Mouse (Mus musculus) spleen, adult 18-20 months (tissue): Measurements from ENCODE around the gene Pmpca.

Experiments used
- DNase-seq, 2 experiments: peaks; one replicate each; pipeline ENCODE4 v3.0.0; 2022; ENCODE audit warnings: mixed read lengths in 2 of 2

Pmpca gene

GRCm38 (mm10) chr2:26389154-26389690 lies at the start of gene Pmpca, which contains the start of gene Entr1:
Gene Pmpca (plus strand): TSS chr2:26389339.
Gene Entr1 (minus strand): TSS chr2:26389316.
- peak; percentile 71 to 82 for DNase-seq

DNA sequence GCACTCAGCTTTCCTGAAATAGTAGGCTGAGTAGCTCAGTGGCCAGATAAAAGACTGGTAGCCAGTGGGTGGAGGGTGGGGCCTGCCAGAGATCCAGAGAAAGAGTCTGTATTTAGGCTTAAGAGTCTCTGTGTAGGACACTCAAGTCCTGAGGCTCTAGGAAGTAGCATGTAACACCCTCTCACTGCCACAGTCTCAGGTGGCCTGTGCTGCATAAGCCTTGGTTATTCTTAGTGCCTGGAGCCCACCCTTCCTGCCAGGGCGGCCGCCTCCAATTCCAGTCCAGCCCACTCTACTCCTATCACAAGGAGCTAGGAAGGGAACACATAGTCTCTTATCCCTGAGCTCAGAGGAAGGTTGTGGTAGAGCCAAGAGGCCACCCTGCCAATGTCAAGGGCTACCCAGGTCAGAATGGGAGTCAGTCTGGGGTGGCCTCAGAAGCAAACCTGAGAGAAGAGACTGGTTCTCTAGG lies 47.6 kb upstream of the Pmpca start:
- DNase-seq: no peak

DNA sequence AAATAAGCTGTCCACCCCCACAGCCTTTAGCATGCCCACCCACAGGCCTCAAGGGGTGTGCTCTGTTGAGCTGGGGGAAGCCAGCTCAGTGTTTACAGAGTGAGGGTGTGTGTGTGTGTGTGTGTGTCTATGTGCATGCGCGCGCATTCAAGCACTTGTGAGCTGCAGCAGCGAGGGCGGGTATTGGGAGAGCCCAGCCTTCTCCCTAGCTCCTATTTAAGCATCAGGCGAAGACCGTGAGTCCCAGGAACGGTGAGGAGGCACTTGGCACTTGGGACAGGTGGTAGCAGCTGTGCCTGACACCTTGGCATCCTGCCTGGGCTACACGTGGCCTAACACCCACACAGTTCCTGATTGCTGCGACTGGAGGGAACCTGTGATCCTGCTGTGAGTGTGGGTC lies 47.1 kb upstream of the Pmpca start:
- DNase-seq: no peak

DNA sequence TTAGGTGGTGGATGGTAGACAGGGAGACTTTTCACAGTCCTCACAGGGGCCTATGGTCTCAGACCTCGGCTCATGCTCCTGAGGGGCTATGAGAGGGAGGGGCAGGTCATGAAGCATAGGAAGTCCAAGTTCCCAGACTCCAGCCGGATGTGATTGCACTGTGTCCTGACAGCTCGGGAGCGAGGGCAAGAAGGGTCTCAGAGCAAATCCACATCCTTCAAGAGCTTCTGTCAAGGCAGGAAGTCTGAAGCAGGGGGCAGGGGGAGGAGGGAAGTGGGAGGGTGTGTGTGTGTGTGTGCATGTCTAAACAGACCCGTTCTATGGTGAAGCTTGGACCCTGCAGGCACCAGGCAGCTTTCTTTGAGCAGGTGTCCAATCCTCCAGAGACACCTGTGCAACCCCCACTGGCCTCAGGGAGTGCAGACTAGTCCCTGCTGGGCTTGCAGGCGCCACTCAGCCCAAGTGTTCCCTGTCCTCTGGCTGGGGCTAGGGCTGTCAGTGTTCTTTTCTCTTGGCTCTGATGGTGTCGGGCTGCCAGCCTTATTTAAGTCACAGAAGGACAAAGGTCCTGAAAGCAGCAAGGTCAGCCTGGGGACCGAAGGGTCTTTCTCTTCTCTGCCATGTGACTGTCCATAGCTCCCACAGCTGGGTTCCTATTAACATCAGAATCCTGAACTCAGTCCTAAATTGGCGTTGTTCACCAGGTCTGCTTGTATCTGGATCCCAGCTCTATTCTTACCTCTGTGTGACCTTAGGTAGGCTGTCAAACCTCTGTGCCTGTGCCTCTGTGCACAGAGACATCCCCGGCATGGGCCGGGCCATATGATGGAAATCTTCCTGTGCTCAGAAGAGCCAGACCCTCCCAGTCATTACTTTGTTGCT lies 46.3 kb upstream of the Pmpca start:
- DNase-seq: no peak

- no peak for DNase-seq
Measured at GRCm38 (mm10) chr2:26348241-26348640, 40.9 kb upstream of the Pmpca start.

DNA sequence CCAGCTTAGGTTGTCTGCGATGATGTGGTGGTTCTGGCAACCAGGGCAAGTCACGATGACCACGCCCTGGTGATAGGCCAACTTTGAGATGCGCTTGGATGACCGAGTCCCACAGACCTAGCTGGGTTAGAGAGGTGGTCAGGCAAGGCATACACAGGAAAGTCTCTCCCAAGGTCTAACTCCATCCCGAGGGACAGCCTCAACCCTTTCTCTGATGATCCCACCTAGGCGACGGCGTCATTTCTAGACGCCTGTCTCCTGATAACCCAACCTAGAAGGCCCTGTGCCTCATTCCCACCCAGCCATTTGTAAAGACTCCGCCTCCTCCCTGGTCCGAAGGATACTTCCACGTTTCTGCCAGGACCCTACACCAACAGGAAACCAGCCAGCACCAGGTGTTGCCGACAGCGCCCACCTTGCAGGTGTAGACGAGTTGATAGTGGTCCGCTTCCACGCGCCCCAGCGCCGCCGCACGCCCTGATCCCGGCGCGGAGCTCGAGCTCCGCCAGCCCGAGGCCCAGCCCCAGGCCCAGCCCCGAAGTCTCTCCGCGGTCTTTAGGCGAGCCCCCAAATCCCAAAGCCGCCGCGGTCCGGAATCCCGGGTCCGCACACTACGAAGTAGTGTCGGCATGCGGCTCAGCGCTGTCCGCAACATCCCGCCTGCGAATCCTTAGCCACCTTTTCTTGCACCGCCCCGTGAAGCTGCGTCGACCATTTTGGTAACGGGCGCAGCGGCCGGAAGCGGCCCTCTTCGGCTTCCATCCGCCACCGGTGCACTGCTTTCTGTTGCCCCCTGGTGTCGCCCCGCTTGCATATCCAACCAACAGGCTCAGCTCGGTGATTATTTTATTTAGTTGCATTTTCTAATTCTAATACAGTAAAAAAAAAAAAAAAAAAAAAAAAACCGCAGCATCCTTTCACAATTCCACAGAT lies 37.5 kb upstream of the Pmpca start, which contains the start of gene Dnlz:
Gene Dnlz, minus strand, starts transcription at position 753 of the 933 bp plus-strand sequence.
- peak; percentile 85 to 93 for DNase-seq

GRCm38 (mm10) chr2:26352291-26352910 lies 36.7 kb upstream of the Pmpca start:
- DNase-seq: peak; percentile 19 to 46

- no peak for DNase-seq
Measured at GRCm38 (mm10) chr2:26353066-26353980, 35.8 kb upstream of the Pmpca start.

DNA sequence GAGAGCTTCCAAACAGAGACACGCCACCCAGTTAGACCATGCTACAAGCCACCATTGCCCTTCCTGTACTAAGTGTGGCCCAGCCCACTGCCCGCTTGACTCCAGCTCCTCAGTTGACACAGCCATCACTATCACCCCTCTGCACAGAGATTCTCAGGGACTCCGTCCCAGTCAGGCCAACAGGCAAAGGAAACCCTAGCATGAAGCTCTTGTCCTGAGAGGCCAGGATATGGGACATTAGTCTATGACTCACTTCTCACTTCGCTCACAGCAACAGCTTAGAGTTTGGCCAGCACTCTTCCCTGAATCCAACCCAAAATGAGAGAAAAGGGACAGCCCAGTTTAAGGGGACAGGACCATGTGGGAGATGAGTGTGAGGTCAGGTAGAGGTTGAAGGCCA lies 34.7 kb upstream of the Pmpca start:
- no peak for DNase-seq

DNA sequence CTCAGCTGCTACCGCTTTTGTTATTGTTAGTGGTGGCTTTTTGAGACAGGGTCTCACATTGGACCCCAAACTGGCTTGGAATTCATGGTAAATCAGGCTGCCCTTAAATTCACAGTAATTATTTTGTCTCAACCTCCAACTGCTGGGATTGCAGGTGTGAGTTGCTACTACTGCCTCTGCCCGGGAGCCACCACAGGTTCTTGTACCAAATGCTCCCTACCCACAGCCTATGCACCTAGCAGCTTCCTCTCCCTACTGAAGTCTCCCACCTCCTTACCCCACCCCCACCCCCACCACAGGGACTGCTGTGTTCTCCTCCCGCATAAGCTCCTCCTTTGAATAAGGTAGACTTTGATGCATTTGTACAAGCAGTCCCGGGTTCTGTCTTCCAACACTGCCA lies 32.9 kb upstream of the Pmpca start:
- no peak for DNase-seq

DNA sequence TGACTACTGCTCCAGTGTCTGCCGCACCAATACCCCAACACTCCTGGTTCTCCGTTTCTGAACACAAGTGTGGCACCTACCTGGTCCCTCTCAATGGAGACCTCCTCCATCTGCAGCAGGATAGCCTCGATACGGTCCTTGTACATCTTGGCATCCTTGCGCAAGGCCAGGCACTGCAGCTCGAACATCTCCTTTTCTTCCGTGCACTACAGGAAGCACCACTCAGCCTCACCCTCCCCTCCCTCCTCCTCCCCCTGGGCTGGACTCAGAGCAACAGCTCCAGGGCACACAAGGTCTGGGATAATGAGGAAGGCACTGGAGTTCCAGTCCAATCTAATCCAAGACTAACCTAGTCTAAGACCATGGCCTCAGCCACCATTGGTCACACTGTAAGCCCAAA lies 32.5 kb upstream of the Pmpca start:
- no peak for DNase-seq

DNA sequence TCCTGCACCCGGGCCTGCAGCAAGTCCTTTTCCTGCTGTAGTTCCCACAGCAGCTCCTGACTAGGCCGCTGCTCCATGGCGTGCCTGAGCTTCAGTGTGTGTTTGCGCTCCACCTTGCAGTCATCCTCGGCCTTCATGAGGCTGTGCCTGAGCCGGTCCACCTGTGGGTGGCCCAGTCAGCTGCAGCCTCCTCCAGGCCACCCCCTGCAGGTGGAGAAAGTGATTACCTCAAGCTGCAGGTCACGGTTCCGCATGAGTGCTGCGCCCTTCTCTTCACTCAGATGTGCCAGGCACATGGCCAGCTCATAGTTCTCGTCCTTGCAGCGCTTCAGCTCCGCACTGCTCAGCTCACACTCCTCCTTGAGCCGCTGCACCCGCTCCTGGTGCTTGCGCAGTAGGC lies 31.7 kb upstream of the Pmpca start:
- DNase-seq: no peak

GRCm38 (mm10) chr2:26358667-26359320 lies 30.3 kb upstream of the Pmpca start:
- no peak for DNase-seq

- DNase-seq: no peak
Measured at GRCm38 (mm10) chr2:26359983-26360382, 29.2 kb upstream of the Pmpca start.

GRCm38 (mm10) chr2:26360772-26361171 lies 28.4 kb upstream of the Pmpca start, which contains the start of gene Card9:
Gene Card9 (minus strand): TSS chr2:26360918.
- no peak for DNase-seq

DNA sequence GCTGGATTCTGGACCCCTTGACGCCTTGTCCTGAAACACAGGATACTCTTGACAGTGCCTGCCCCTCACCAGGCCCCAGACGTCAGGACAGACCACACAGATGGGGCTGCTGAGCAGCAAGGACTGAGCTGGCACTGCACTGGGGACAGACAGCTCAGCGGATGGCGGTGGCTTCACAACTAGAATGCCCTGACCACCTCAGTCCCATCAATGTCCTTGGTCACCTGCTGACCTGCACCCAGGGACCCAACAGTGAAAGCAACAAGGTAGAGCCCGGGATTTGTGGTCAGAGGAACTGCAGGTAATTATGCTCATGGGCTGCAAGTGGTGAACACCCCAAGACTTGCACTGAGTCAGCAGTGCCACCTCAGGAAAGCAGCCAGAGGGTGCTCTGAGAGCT lies 26.1 kb upstream of the Pmpca start:
- no peak for DNase-seq

DNA sequence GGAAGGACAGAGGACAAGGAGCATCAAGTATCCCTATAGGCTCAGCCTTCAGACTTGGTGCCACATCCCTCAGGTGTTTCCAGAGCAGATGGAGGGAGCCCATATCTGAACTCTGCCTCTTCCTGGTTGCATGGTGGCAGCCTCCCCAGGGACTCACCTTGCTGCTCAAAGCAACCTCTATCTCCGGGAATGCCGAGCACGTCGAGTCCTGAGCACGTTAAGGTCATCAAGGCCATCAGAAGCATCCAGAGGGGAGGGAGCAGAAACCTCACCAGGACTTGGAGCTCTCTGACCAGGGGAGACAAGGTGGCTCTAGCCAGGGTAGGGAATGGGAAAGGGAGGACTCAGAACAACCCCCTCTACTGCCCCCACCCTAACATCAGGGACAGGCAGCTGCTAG lies 25.7 kb upstream of the Pmpca start:
- DNase-seq: no peak

DNA sequence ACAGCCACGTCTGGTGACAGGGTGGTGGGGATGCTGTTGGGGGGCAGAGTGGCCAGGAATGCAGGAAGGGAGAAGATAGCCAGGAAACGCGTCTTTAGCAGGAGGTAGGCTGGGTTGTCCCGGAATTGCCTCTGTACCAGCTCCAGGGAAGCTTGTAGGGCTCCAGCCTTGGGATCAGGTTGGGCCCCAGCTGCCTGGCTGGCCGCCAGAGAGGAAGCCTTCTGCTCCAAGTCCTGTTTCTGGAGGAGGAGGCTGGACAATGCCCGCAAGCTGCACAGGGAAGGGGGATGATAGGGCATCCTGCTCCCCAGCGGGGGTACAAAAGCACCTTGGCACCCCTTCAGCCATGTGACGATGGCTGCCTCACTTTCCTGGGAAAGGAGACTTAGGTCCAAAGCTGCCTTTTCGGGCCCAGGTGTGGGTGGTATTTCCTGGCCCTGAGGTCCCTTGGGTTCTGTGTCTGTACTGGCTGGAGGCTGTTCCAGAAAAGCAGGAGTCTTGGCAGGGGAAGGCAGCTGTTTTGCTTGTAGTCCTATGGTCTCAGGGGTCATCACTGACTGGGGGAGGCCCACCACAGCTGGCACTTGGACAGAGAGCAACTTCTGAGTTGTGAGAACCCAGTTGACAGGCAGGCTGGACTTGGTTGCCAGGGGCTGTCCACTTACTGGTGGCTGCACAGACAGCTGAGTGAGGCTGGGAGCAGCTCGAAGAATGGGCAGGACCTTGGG lies 24.2 kb upstream of the Pmpca start:
- no peak for DNase-seq

GRCm38 (mm10) chr2:26367911-26368310 lies 21.2 kb upstream of the Pmpca start:
- no peak for DNase-seq

DNA sequence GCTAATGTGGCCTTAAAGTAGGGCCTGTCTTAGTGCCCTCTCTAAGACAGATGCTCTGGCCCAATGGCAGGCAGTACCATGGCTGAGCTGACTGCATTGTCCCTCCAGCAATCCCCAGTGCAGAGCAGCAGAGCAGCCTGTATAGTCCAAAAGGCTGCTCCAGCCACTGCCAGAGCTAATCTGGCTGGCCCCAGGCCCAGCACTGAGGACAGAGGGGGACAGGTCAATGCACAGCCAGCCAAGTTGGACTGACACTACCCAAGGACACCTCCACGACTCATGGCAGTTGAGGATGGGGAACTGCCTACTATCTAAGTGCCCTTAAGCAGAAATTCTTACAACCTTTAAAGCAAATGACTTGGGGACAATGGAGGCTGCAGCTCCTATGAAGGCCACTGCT lies 20.6 kb upstream of the Pmpca start:
- DNase-seq: no peak
